Mouse (Mus musculus) urinary bladder, postnatal 25 days (tissue): ENCODE measurements around the gene Cdc42se2.

Source experiments
- DNase-seq: peaks from one replicate; pipeline ENCODE4 v3.0.0; 2022; ENCODE audit warnings: low spot score

Gene Cdc42se2

GRCm38 (mm10) chr11:54709645-54710044, 77.8 kb downstream of the Cdc42se2 start:
- no peak for DNase-seq

GRCm38 (mm10) chr11:54708153-54708552, 79.3 kb downstream of the Cdc42se2 start:
- DNase-seq, result no peak

GRCm38 (mm10) chr11:54703306-54703705, 84.2 kb downstream of the Cdc42se2 start:
- DNase-seq, result peak; percentile 72

- no peak for DNase-seq
Measured at GRCm38 (mm10) chr11:54701848-54702247, 85.6 kb downstream of the Cdc42se2 start.

GRCm38 (mm10) chr11:54699972-54700371, 87.5 kb downstream of the Cdc42se2 start:
- no peak for DNase-seq

GRCm38 (mm10) chr11:54698636-54699035, 88.8 kb downstream of the Cdc42se2 start:
- DNase-seq, result no peak

- DNase-seq, result no peak
Measured at GRCm38 (mm10) chr11:54697611-54698010, 89.9 kb downstream of the Cdc42se2 start.

- no peak for DNase-seq
Measured at GRCm38 (mm10) chr11:54695951-54696350, 91.5 kb downstream of the Cdc42se2 start.

GRCm38 (mm10) chr11:54694291-54694690, 93.2 kb downstream of the Cdc42se2 start:
- no peak for DNase-seq

GRCm38 (mm10) chr11:54693696-54694095, 93.8 kb downstream of the Cdc42se2 start:
- DNase-seq, result no peak

GRCm38 (mm10) chr11:54691179-54691578, 96.3 kb downstream of the Cdc42se2 start:
- no peak for DNase-seq

GRCm38 (mm10) chr11:54690171-54690570, 97.3 kb downstream of the Cdc42se2 start:
- DNase-seq, result no peak

GRCm38 (mm10) chr11:54684831-54685230, 102.6 kb downstream of the Cdc42se2 start:
- DNase-seq, result no peak

GRCm38 (mm10) chr11:54679141-54679540, 108.3 kb downstream of the Cdc42se2 start:
- DNase-seq, result no peak

GRCm38 (mm10) chr11:54675792-54676489, 111.5 kb downstream of the Cdc42se2 start:
- DNase-seq, result no peak

GRCm38 (mm10) chr11:54673575-54674298, 113.7 kb downstream of the Cdc42se2 start:
- no peak for DNase-seq
